Mouse (Mus musculus) embryonic fibroblast, embryonic 13.5 days (primary cell): ENCODE results near the gene Cdc73.

Experiments
- CTCF ChIP-seq: IDR thresholded peaks from 2 replicates; pipeline ENCODE4 v1.5.1; 2011; ENCODE audit warnings: mild to moderate bottlenecking, control low read depth, low read length, moderate library complexity, borderline replicate concordance; ENCODE audit not compliant: insufficient read depth
- POLR2A ChIP-seq: IDR thresholded peaks from 2 replicates; pipeline ENCODE4 v1.6.1; 2011; ENCODE audit warnings: low read depth, mild to moderate bottlenecking, control low read depth, low read length, moderate library complexity

GRCm38 (mm10) chr1:143640650-143641407 is 61.9 kb downstream of the Cdc73 start, which contains the start of gene B3galt2:
- TF ChIP-seq CTCF (no peak), POLR2A (no peak)
